Mouse (Mus musculus) heart, embryonic 12.5 days (tissue): ENCODE results near the gene Zscan21. TPM values are rescaled to one million over a fixed set of nuclear protein-coding genes. Genes with fewer than 3 reads are reported as not detected.
A peak's percentile ranks its signal among the peaks of the same experiment; 100 is the strongest.
"Not testable (repeated sequence)": the region's sequence is repeated elsewhere in the genome, so short reads cannot be mapped to it uniquely, and the experiment has no call there.

Source experiments
- ATAC-seq: fragments of 200-750 bp; cut with Nextera tagmentation; 2 replicates; pipeline ENCODE4 v1.8.0; 2017; ENCODE audit warnings: moderate TSS enrichment, moderate library complexity; ENCODE audit not compliant: insufficient number of reproducible peaks, low FRiP score
- H3K27ac ChIP-seq: fragments of 300-500 bp; sonication (generic); 2 replicates; pipeline ENCODE4 v1.5.1; 2016; ENCODE audit warnings: mild to moderate bottlenecking, moderate library complexity; ENCODE audit not compliant: poor library complexity, severe bottlenecking
- H3K27me3 ChIP-seq: fragments of 300-500 bp; sonication (generic); replicated peaks from 2 replicates; pipeline ENCODE4 v1.6.1; 2016; ENCODE audit warnings: mild to moderate bottlenecking, moderate library complexity
- H3K36me3 ChIP-seq: fragments of 300-500 bp; sonication (generic); 2 replicates; pipeline ENCODE4 v1.6.1; 2016; ENCODE audit warnings: mild to moderate bottlenecking, moderate library complexity
- H3K4me1 ChIP-seq: fragments of 300-500 bp; sonication (generic); replicated peaks from 2 replicates; pipeline ENCODE4 v1.6.1; 2016; ENCODE audit warnings: mild to moderate bottlenecking
- H3K4me2 ChIP-seq: fragments of 300-500 bp; sonication (generic); 2 replicates; pipeline ENCODE4 v1.6.1; 2016; ENCODE audit warnings: mild to moderate bottlenecking, moderate library complexity
- H3K4me3 ChIP-seq: fragments of 300-500 bp; sonication (generic); 2 replicates; pipeline ENCODE4 v1.5.1; 2016; ENCODE audit warnings: mild to moderate bottlenecking
- H3K9ac ChIP-seq: fragments of 300-500 bp; sonication (generic); 2 replicates; pipeline ENCODE4 v1.6.1; 2016; ENCODE audit warnings: mild to moderate bottlenecking, moderate library complexity
- H3K9me3 ChIP-seq: fragments of 300-500 bp; sonication (generic); replicated peaks from 2 replicates; pipeline ENCODE4 v1.6.1; 2016; ENCODE audit warnings: mild to moderate bottlenecking, moderate library complexity
- WGBS: fragments of 180-500 bp; shearing (Covaris S2); methylation state at CpG from one replicate; pipeline ENCODE4 v1.1.7; 2016; 5-methylcytosine and 5-hydroxymethylcytosine counted together
- polyA plus RNA-seq: library from polyadenylated mRNA; unstranded; fragments of >200 nt; fragmentation: Nextera tagmentation; extraction: Ambion mirVana; gene quantifications from 2 replicates; pipeline ENCODE4 v1.2.1, GENCODE M21; 2016

Zscan21 gene
- polyA plus RNA-seq, 1 experiment from 2014 or later = 37.6 TPM

DNA sequence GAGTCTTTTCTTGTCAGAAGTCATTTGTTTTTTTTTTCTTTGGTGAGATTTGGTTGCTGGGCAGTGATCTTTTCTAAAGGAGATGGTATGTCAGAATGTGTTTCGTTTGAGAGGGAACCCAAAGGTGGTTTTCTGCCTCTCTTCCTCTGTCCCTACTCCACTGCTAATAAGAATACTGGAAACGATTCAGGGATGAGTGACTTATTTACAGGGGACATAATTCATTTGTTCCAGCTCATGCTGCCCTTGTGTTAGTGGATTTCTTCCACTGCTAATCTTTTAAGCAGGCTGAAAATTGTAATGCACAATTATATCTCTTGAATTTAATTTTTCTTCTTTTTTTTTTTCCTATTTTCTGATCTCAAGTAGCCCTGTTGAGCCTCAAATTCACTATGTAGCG, 29.9 kb upstream of the Zscan21 start:
- no peak overlapping the region for H3K4me2 ChIP-seq
- WGBS = 86% methylated on average over 3 of the region's 3 CpGs
- ATAC-seq = no peak
- no peak overlapping the region for H3K27ac ChIP-seq
- H3K4me1 ChIP-seq = peaks cover 3% of the 10 kb centered on the region; the same call in 1 of the 2 replicates
- peaks cover 12% of the 10 kb centered on the region for H3K36me3 ChIP-seq
- H3K4me3 ChIP-seq = no peak overlapping the region
- no peaks in the 10 kb centered on the region for H3K27me3 ChIP-seq
- no peaks in the 10 kb centered on the region for H3K9me3 ChIP-seq
- no peak overlapping the region for H3K9ac ChIP-seq

DNA sequence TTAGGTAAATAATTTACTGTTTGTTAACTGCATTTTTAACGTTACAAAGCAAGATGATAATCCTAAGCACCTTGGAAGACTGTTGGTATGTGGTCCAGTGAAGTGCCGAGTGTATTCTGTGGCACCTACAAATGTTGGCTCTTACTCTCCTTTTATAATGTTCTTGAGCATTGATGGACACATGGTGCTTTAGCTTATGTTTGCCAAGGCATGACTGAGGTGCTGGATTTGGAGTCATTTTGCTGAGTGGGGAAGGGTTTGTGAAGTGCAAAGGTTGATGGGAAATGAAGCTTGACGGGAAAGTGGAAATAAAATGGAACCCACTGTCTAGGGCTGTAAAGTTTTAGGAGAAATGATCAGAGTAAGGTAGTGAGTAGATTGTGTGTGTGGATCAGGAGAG, 28.3 kb upstream of the Zscan21 start:
- no peak overlapping the region for H3K9ac ChIP-seq
- no peak overlapping the region for H3K27ac ChIP-seq
- WGBS = 85% methylated on average over 3 of the region's 3 CpGs

DNA sequence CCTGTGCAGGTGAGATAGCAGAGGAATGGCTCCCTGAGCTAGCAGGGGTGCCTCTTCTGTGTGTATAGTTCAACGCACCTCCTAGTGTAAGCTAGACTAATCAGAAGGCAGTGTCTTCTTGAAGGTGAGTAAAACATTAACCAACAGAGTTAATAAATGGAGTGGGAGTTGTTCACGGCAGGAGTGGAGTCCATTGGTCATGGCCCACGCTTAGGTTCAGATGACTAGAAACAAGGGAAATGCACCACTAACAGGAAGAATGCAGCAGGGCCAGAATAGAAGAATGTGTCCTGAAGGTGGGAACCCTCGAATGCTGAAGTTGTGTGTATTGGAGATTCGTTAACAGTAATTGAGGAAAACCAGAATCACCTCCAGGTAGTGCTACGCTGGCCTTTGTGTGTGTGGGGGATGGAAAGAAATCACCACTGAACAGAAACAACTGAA, 27.6 kb upstream of the Zscan21 start:
- no peaks in the 10 kb centered on the region for H3K27me3 ChIP-seq
- ATAC-seq = no peak
- no peak overlapping the region for H3K4me3 ChIP-seq
- H3K4me1 ChIP-seq = peaks cover 3% of the 10 kb centered on the region; the same call in 1 of the 2 replicates
- 85% methylated on average over 6 of the region's 6 CpGs for WGBS
- peaks cover 28% of the 10 kb centered on the region for H3K36me3 ChIP-seq
- H3K9me3 ChIP-seq = no peaks in the 10 kb centered on the region
- no peak overlapping the region for H3K9ac ChIP-seq
- H3K4me2 ChIP-seq = no peak overlapping the region
- H3K27ac ChIP-seq = no peak overlapping the region

More for the DNA sequence above, 28.3 kb upstream of the Zscan21 start:
- H3K9me3 ChIP-seq = no peaks in the 10 kb centered on the region
- peaks cover 3% of the 10 kb centered on the region; the same call in 1 of the 2 replicates for H3K4me1 ChIP-seq
- no peak for ATAC-seq
- H3K4me2 ChIP-seq = no peak overlapping the region
- no peak overlapping the region for H3K4me3 ChIP-seq
- peaks cover 20% of the 10 kb centered on the region for H3K36me3 ChIP-seq
- no peaks in the 10 kb centered on the region for H3K27me3 ChIP-seq

DNA sequence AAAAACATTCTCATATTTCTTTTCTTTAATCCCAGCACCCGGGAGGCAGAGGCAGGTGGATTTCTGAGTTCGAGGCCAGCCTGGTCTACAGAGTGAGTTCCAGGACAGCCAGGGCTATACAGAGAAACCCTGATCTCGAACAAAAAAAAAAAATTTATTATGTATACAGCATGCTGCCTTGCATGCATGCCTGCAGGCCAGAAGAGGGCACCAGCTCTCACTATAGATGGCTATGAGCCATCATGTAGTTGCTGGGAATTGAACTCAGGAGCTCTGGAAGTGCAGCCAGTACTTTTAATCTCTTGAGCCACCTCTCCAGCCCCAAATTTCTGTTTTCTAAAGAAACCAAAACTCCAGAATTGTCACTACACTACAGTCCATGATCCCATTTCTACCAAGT, 26.4 kb upstream of the Zscan21 start:
- no peak overlapping the region for H3K4me3 ChIP-seq
- H3K27me3 ChIP-seq = no peaks in the 10 kb centered on the region
- H3K4me2 ChIP-seq = no peak overlapping the region
- H3K36me3 ChIP-seq = peaks cover 39% of the 10 kb centered on the region
- no peak overlapping the region for H3K27ac ChIP-seq
- H3K9ac ChIP-seq = no peak overlapping the region
- peaks cover 3% of the 10 kb centered on the region; the same call in 1 of the 2 replicates for H3K4me1 ChIP-seq
- WGBS = 82% methylated on average over 3 of the region's 3 CpGs
- ATAC-seq = no peak
- no peaks in the 10 kb centered on the region for H3K9me3 ChIP-seq

DNA sequence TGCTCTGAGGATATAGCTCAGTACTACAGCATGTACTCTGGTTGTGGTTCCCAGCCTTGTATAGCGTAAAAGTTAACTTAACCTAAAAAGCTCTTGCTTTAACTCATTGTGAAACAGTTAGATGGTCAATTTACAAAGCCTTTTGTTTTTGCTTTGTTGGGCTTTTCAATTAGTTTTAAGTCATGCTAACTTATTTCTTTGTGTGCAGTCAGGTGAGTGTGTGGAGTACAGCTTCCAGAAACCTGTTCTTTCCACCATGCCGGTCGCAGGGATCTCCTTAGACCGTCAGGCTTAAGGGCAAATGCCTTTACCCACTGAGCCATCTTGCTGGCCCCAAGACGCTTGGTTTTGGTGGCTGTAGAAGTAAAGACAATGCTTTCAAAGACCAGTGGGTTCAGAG, 26.0 kb upstream of the Zscan21 start:
- Histone ChIP-seq H3K4me3 (no peak overlapping the region), H3K36me3 (peaks cover 43% of the 10 kb centered on the region), H3K9ac (no peak overlapping the region), H3K27ac (no peak overlapping the region), H3K4me1 (peaks cover 3% of the 10 kb centered on the region; the same call in 1 of the 2 replicates), H3K4me2 (no peak overlapping the region), H3K27me3 (no peaks in the 10 kb centered on the region), H3K9me3 (no peaks in the 10 kb centered on the region)
- ATAC-seq = no peak
- WGBS = 89% methylated on average over 5 of the region's 5 CpGs

DNA sequence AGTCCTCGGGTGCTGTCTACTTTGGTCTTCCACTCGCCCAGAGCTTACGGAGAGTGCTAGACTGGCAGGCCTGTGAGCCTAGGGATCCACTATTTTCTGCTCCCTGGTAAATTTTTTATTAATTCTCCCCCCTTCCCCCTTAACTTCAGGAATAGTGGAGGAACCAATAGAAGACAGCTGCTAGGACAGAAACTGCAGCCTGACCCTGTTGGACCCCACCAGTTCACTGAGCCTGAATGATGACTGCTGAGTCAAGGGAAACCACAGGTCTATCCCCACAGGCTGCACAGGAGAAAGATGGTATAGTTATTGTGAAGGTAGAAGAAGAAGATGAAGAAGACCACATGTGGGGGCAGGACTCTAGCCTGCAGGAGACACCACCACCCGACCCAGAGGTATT, 23.9 kb upstream of the Zscan21 start:
- H3K4me3 ChIP-seq = no peak overlapping the region
- no peaks in the 10 kb centered on the region for H3K27me3 ChIP-seq
- no peak overlapping the region for H3K4me2 ChIP-seq
- no peaks in the 10 kb centered on the region for H3K9me3 ChIP-seq
- H3K36me3 ChIP-seq = peaks cover 56% of the 10 kb centered on the region
- WGBS = 93% methylated on average over 4 of the region's 4 CpGs
- no peak for ATAC-seq
- no peaks in the 10 kb centered on the region for H3K4me1 ChIP-seq
- H3K9ac ChIP-seq = no peak overlapping the region
- H3K27ac ChIP-seq = no peak overlapping the region

DNA sequence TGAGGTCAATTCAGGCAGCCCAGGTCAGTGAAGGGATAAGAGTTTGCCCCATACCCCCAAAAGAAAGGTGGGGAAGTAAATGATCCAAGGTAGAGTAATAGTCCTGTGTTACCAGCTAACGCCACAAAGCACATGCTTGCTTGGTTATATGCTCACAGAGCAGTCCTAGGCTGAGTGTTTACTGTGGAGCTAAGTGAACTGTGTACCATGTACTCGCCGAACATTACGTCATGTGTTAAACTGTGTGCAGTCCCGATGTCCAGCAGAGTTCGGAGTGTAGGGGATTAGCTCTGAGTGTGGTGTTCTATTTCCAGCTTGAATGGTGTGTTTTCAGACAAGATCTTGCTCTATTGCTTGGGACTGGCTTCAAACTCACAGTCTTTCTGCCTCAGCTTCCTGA, 22.2 kb upstream of the Zscan21 start:
- no peak overlapping the region for H3K27ac ChIP-seq
- no peak for ATAC-seq
- WGBS = 94% methylated on average over 6 of the region's 6 CpGs
- no peak overlapping the region for H3K4me2 ChIP-seq
- no peaks in the 10 kb centered on the region for H3K9me3 ChIP-seq
- H3K36me3 ChIP-seq = peaks cover 66% of the 10 kb centered on the region
- H3K9ac ChIP-seq = no peak overlapping the region
- H3K4me3 ChIP-seq = no peak overlapping the region
- no peaks in the 10 kb centered on the region for H3K4me1 ChIP-seq
- H3K27me3 ChIP-seq = no peaks in the 10 kb centered on the region

DNA sequence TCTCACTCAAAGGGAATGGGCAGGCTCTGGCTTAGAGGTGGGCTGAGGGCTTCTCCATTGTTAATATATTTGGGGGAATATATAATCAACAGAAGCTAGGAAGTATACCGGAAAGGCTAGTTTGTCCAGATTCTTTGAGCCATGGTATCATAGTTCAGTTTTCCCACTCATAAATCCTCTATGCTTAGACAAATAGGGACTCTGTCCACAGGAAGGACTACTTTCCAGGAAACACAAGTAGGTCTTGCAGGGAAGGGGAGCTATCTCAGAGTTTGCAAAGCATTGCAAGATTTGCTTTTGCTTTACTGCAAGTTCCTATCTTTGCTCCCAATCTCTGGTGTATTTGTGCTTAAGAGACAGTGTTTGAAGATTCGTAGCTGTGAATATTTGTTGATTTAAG, 11.7 kb upstream of the Zscan21 start:
- peaks cover 49% of the 10 kb centered on the region for H3K36me3 ChIP-seq
- 83% methylated on average over 2 of the region's 2 CpGs for WGBS
- no peak for ATAC-seq

DNA sequence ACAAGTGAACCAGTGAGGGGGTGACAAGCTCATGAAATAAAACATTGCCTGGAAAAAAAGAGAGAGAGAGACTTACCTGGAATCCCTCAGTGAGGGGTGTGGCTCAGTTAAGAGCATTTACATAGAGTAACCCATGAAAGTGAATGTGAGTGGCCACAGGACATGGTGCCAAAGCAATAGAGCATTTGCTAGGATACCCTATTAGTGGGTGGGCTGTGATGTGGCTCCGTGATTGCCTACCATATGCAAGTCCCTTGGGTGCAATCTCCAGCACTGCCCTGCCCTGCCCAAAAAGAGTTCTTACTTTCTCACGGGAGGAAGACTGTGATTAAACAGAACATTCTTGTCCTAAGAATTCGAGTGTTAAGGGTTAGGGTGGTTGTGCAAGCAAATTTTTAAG, 9.6 kb upstream of the Zscan21 start:
- Histone ChIP-seq H3K4me1 (no peaks in the 10 kb centered on the region), H3K27ac (no peak overlapping the region), H3K27me3 (no peaks in the 10 kb centered on the region), H3K36me3 (peaks cover 27% of the 10 kb centered on the region), H3K9ac (no peak overlapping the region), H3K4me3 (no peak overlapping the region), H3K9me3 (no peaks in the 10 kb centered on the region), H3K4me2 (no peak overlapping the region)
- WGBS = 72% methylated on average over 3 of the region's 3 CpGs
- ATAC-seq = no peak

More for the DNA sequence above, 11.7 kb upstream of the Zscan21 start:
- Histone ChIP-seq H3K4me1 (no peaks in the 10 kb centered on the region), H3K9ac (no peak overlapping the region), H3K27me3 (no peaks in the 10 kb centered on the region), H3K4me2 (no peak overlapping the region), H3K27ac (no peak overlapping the region), H3K9me3 (no peaks in the 10 kb centered on the region), H3K4me3 (no peak overlapping the region)

DNA sequence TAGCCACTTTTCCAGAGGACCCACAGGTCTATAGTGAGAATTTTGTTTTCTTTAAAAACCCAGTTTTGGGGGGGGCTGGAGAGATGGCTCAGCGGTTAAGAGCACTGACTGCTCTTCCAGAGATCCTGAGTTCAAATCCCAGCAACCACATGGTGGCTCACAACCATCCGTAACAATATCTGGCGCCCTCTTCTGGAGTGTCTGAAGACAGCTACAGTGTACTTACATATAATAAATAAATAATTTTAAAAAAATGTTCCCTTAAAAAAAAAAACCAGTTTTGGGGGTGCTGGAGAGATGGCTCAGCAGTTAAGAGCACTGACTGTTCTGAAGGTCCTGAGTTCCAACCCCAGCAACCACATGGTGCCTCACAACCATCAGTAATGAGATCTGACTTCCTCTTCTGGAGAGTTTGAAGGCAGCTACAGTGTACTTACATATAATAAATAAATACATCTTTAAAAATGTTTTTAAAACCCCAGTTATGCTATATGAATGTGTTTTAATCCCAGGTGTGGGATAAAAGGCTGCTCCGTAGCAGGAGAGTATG, 6.8 kb upstream of the Zscan21 start:
- not testable (repeated sequence) for ATAC-seq, H3K9me3 ChIP-seq, H3K27ac ChIP-seq, H3K9ac ChIP-seq, H3K4me1 ChIP-seq, H3K4me2 ChIP-seq, H3K36me3 ChIP-seq, H3K27me3 ChIP-seq, H3K4me3 ChIP-seq
- 58% methylated on average over 4 of the region's 4 CpGs for WGBS

DNA sequence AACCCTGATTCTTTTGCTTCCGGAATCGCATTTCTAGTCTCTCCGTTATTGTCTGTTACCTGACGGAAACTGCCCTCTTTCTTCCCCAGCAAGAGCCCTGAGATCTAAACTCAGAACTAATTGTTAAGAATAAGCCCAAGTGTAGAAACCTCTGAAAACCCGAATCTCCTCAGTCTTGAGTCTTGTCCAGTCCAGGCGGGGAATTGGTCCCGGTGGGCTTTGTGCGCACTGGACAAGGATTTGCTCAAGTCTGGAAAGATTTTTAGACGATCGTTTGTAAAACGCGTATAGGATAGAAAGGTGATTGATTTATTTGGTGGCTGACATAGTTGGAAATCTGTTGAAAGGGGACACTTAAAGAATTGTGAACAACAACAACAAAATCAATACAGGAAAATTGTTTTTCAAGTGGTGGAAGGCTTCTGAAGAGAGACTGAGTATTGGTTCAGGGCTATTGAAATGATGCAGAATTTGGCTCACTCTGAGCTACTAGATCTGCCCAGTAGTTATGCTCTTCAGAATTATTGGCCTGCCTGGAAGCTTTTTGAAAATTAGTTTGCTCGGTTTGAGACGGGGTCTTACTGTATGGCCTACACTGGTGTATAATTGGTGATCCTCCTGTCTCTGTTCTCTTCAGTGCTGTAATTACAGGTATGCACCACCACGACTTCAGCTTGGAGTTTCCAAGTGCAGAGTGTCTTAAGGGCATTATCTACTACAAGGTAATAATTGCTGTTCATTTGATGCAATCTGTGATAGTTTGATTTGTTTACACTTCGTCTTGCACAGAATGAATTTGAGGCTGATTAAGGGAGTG, 704 bp downstream of the Zscan21 start:
- 9% methylated on average over 16 of the region's 16 CpGs for WGBS
- peak overlapping the region; percentile 91 for H3K9ac ChIP-seq
- H3K9me3 ChIP-seq = no peaks in the 10 kb centered on the region
- H3K36me3 ChIP-seq = peaks cover 29% of the 10 kb centered on the region
- peak overlapping the region; percentile 86 for H3K4me2 ChIP-seq
- H3K27me3 ChIP-seq = no peaks in the 10 kb centered on the region
- H3K4me1 ChIP-seq = peaks cover 7% of the 10 kb centered on the region
- H3K4me3 ChIP-seq = peak overlapping the region; percentile 83
- 0 out of 2 replicates have a peak, but pooled peaks have one; percentile 67 for ATAC-seq
- peak overlapping the region; percentile 95 for H3K27ac ChIP-seq
